Mouse (Mus musculus) hindbrain, embryonic 13.5 days (tissue): Measurements from ENCODE around the gene Cdh18. TPM values are rescaled to one million over a fixed set of nuclear protein-coding genes. Genes with fewer than 3 reads are reported as not detected.

Source experiments
- ATAC-seq: fragments of 200-750 bp; cut with Nextera tagmentation; 2 replicates; pipeline ENCODE4 v1.8.0; 2017; ENCODE audit warnings: moderate TSS enrichment; ENCODE audit not compliant: low FRiP score
- H3K27ac ChIP-seq: fragments of 300-500 bp; sonication (generic); 2 replicates; pipeline ENCODE4 v1.5.1; 2015; ENCODE audit warnings: inconsistent platforms, mild to moderate bottlenecking, moderate library complexity
- H3K27me3 ChIP-seq: fragments of 300-500 bp; sonication (generic); 2 replicates; pipeline ENCODE4 v1.6.1; 2015; ENCODE audit warnings: mild to moderate bottlenecking, inconsistent platforms
- H3K36me3 ChIP-seq: fragments of 300-500 bp; sonication (generic); 2 replicates; pipeline ENCODE4 v1.6.1; 2015; ENCODE audit warnings: mild to moderate bottlenecking, inconsistent platforms
- H3K4me1 ChIP-seq: fragments of 300-500 bp; sonication (generic); replicated peaks from 2 replicates; pipeline ENCODE4 v1.6.1; 2015; ENCODE audit warnings: inconsistent platforms
- H3K4me2 ChIP-seq: fragments of 300-500 bp; sonication (generic); 2 replicates; pipeline ENCODE4 v1.6.1; 2015; ENCODE audit warnings: inconsistent platforms, mild to moderate bottlenecking, moderate library complexity
- H3K4me3 ChIP-seq: fragments of 300-500 bp; sonication (generic); 2 replicates; pipeline ENCODE4 v1.5.1; 2015; ENCODE audit warnings: mild to moderate bottlenecking, inconsistent platforms
- H3K9ac ChIP-seq: fragments of 300-500 bp; sonication (generic); 2 replicates; pipeline ENCODE4 v1.6.1; 2015; ENCODE audit warnings: mild to moderate bottlenecking, inconsistent platforms
- H3K9me3 ChIP-seq: fragments of 300-500 bp; sonication (generic); 2 replicates; pipeline ENCODE4 v1.6.1; 2016; ENCODE audit warnings: inconsistent platforms
- WGBS: fragments of 180-500 bp; shearing (Covaris S2); methylation state at CpG from one replicate; pipeline ENCODE4 v1.1.7; 2015; 5-methylcytosine and 5-hydroxymethylcytosine counted together
- polyA plus RNA-seq: library from polyadenylated mRNA; unstranded; fragments of >200 nt; fragmentation: Nextera tagmentation; extraction: Ambion mirVana; gene quantifications from 2 replicates; pipeline ENCODE4 v1.2.1, GENCODE M21; 2015

Cdh18 gene
- polyA plus RNA-seq, 1 experiment from 2014 or later: 7.4 TPM

DNA sequence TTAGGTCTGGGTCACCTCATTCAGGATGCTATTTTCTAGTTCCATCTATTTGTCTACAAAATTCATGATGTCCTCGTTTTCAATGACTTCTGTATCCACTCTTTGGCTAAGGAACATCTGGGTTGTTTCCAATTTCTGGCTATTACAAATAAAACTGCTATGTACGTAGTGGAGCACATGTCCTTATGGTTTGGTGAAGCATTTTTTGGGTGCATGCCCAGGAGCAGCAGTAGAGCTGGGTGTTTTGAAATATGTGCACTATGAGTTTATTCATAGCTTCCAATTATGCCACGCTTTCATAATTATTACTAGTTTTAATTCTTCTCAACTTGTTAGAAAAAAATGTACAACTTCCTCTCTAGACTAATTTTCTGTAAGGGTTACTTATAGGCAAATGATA, 871.2 kb downstream of the Cdh18 start:
- no peak for ATAC-seq
- no peak overlapping the region for H3K4me3 ChIP-seq
- WGBS: 83% methylated on average over 3 of the region's 3 CpGs
- no peaks in the 10 kb centered on the region for H3K36me3 ChIP-seq
- no peaks in the 10 kb centered on the region for H3K9me3 ChIP-seq
- H3K27ac ChIP-seq: no peak overlapping the region
- H3K9ac ChIP-seq: no peak overlapping the region
- no peaks in the 10 kb centered on the region for H3K4me1 ChIP-seq
- H3K4me2 ChIP-seq: no peak overlapping the region
- no peaks in the 10 kb centered on the region for H3K27me3 ChIP-seq

DNA sequence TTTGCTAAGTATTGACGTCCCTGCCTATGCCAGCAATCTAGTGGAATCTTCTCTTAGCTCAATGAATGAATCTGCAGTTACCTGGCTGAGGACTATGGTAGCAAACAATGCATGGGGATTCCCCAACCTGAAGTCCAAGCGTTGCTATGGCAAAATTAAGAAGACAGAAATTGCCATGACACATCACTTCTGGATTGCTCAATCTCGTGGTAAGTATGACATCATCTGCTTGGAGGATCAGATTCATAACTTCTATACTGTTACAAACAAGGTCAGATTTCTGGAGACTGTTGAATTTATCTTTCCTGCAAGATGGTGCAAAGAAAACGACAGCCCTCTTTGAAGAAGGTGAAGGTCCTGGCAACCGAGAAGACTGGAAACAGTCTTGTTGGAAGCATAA, 881.2 kb downstream of the Cdh18 start:
- no peaks in the 10 kb centered on the region for H3K4me1 ChIP-seq
- no peak overlapping the region for H3K4me3 ChIP-seq
- no peaks in the 10 kb centered on the region for H3K27me3 ChIP-seq
- no peak overlapping the region for H3K9ac ChIP-seq
- no peak for ATAC-seq
- H3K36me3 ChIP-seq: no peaks in the 10 kb centered on the region
- 91% methylated on average over 5 of the region's 5 CpGs for WGBS
- H3K4me2 ChIP-seq: no peak overlapping the region
- H3K9me3 ChIP-seq: no peaks in the 10 kb centered on the region
- no peak overlapping the region for H3K27ac ChIP-seq

DNA sequence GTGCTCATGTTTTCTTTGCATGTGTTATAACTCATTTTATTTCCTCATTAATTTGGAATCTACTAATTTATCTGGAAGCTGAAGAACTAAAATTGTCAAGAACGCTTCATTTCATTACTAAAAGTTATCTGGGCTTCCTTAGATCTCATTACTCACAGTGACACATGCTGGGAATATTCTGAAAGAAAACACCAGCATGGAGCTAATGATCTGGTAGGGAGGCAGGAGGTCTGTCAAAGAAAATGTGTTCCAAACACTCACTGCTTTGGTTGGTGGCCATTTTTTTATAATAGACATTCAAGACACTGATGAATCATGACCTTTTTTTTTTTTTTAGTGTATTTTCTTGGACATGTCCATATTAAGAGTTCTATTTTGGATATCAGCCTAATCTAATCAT, 899.7 kb downstream of the Cdh18 start:
- no peaks in the 10 kb centered on the region for H3K36me3 ChIP-seq
- 66% methylated on average over 1 of the region's 1 CpGs for WGBS
- H3K9ac ChIP-seq: no peak overlapping the region
- no peaks in the 10 kb centered on the region for H3K27me3 ChIP-seq
- peaks cover 5% of the 10 kb centered on the region; the same call in 1 of the 2 replicates for H3K4me1 ChIP-seq
- no peak overlapping the region for H3K4me2 ChIP-seq
- no peak overlapping the region for H3K4me3 ChIP-seq
- no peaks in the 10 kb centered on the region for H3K9me3 ChIP-seq
- ATAC-seq: no peak
- no peak overlapping the region for H3K27ac ChIP-seq

DNA sequence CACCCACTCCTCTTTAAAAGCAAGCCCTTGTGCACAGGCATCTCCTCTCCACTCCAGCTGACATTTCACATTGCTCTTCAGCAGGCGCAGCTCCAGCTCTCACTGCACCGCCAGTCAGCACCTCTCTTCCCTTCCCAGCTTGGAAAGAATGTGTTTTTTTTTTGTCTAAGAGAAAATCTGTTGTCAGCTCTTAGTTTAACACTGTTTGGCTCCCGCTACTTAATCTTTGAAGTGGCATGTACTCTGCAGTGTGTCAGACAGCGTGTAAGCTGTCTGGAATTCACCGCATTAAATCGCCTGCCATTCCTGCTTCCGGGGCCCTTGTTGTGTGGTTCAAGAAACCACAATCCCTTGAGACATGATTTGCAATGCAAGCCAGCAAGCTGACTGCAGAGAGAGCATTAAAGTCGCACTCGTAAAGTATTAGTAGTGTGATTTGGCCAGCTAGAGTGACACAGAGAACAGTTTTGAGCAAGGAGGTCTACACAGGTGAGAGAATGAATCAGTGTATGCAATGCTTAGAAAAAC, 903.3 kb downstream of the Cdh18 start:
- Histone ChIP-seq H3K36me3 (no peaks in the 10 kb centered on the region), H3K9ac (no peak overlapping the region), H3K4me3 (no peak overlapping the region), H3K4me2 (peak overlapping the region; percentile 29), H3K27me3 (no peaks in the 10 kb centered on the region), H3K27ac (peak overlapping the region; percentile 64), H3K4me1 (peaks cover 5% of the 10 kb centered on the region; the same call in 1 of the 2 replicates), H3K9me3 (no peaks in the 10 kb centered on the region)
- WGBS: 34% methylated on average over 9 of the region's 9 CpGs
- peak; percentile 57; the same call in 1 of the 2 replicates for ATAC-seq

DNA sequence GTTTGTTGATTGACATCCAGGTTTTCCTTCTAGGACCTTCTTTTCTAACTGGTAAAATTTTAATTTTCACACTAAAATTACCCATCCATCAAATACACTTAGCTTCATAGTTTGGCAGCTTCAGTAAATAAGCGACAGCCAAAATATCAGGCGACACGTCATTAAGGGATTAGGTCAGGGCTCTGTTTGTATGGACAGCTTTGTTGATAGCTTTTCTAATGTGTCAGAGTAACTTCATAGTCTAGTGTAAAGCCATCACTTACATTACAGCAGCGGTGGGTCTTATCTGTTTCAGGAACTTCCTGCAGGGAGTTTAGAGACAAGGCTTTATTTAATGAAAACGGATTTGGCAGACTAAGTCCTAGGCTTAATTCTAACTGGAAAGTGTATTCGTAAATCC, 904.5 kb downstream of the Cdh18 start:
- ATAC-seq: no peak
- Histone ChIP-seq H3K36me3 (no peaks in the 10 kb centered on the region), H3K9ac (no peak overlapping the region), H3K27me3 (no peaks in the 10 kb centered on the region), H3K4me3 (no peak overlapping the region), H3K27ac (no peak overlapping the region), H3K4me1 (peaks cover 5% of the 10 kb centered on the region; the same call in 1 of the 2 replicates), H3K9me3 (no peaks in the 10 kb centered on the region), H3K4me2 (no peak overlapping the region)
- WGBS: 86% methylated on average over 6 of the region's 6 CpGs

DNA sequence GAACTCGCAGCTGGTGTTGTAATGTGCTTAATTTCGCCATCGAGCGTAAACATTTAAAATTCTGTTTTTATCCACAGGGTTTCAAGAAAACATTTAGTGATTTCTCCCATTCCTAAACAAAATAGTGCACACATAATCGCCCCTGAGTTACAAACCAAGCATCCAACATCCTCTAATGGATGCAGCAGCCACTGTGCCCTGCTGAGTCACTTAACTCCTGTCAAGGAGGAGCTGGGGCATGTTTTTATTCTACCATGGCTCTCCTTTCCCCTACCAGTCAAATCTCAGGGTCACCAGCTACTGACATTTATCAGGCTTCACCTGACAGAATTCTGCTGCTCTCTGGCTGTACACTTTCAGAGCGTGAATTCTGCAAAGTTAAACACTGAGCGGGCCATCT, 906.5 kb downstream of the Cdh18 start:
- no peaks in the 10 kb centered on the region for H3K36me3 ChIP-seq
- ATAC-seq: 0 out of 2 replicates have a peak, but pooled peaks have one; percentile 52
- H3K9me3 ChIP-seq: no peaks in the 10 kb centered on the region
- H3K4me2 ChIP-seq: no peak overlapping the region
- no peak overlapping the region for H3K4me3 ChIP-seq
- H3K27ac ChIP-seq: no peak overlapping the region
- H3K4me1 ChIP-seq: peaks cover 5% of the 10 kb centered on the region; the same call in 1 of the 2 replicates
- WGBS: 78% methylated on average over 7 of the region's 7 CpGs
- H3K9ac ChIP-seq: no peak overlapping the region
- H3K27me3 ChIP-seq: no peaks in the 10 kb centered on the region

DNA sequence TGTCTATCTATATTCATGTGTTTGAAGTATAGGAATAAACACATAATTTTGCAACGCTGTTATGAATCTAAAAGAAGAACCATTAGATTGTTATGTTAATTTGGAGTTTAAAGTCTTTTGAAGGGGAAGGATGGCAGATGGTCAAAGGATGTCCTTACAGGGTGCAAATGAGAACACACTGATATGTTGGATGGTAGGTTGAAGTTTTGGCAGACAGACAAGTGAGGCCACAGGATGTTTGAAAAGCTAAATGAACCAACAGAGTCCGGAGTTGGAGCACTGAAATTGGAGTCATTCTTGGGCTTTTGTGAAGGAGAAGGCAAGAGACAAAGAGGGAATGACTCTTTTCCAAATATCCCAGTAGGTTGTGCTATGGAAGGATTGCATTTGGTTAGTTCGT, 908.6 kb downstream of the Cdh18 start:
- 59% methylated on average over 3 of the region's 3 CpGs for WGBS
- Histone ChIP-seq H3K9me3 (no peaks in the 10 kb centered on the region), H3K4me3 (no peak overlapping the region), H3K27me3 (no peaks in the 10 kb centered on the region), H3K4me1 (peaks cover under 1% of the 10 kb centered on the region; the same call in 1 of the 2 replicates), H3K9ac (no peak overlapping the region), H3K36me3 (no peaks in the 10 kb centered on the region), H3K27ac (no peak overlapping the region), H3K4me2 (no peak overlapping the region)
- ATAC-seq: no peak

DNA sequence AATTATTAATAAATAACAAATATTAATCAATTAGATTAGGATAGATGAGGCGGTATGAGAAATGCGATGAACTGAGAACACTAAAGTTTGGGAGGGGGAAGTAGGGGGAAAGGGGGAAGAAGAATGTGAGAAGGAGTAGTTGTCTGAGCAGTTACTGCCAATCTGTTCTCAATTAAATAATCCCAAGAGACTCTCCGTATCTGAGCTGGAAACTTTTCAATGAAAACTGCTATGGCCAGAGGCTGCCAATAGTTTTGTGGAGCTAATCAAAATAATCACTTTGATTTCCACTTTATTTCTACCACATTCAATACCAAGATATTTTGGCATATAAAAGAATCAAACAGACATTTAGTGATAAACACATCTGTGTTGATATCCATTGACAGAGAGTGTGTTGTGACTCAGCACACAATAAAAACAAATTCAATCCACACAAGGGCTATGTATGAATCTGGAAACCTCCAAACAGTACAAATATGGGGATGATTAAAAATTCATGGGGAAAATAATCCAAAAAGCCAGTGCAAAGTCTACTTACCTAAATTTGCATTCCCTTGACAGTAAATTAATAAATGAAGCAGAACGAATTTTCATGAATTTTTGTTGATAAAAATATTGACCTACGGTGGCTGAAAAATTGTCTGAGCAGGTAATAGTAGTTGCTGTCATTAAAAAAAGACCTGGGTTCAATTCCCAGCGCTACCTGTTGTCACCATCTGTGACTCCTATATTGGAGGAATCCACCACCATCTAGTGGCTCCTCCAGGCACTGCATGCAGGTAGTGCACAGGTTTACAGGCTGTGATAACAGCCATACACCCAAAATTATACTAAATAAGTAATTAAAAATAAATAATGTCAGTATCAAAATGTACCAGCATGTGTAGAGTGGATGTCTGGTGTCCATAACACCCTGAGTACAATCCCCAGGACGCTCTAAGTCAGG, 922.0 kb downstream of the Cdh18 start:
- 0 out of 2 replicates have a peak, but pooled peaks cover 4% of the 10 kb centered on the region for H3K9me3 ChIP-seq
- no peak overlapping the region for H3K4me3 ChIP-seq
- H3K27ac ChIP-seq: no peak overlapping the region
- no peaks in the 10 kb centered on the region for H3K4me1 ChIP-seq
- no peak overlapping the region for H3K4me2 ChIP-seq
- no peaks in the 10 kb centered on the region for H3K27me3 ChIP-seq
- no peak overlapping the region for H3K9ac ChIP-seq
- 79% methylated on average over 7 of the region's 7 CpGs for WGBS
- ATAC-seq: no peak
- no peaks in the 10 kb centered on the region for H3K36me3 ChIP-seq

DNA sequence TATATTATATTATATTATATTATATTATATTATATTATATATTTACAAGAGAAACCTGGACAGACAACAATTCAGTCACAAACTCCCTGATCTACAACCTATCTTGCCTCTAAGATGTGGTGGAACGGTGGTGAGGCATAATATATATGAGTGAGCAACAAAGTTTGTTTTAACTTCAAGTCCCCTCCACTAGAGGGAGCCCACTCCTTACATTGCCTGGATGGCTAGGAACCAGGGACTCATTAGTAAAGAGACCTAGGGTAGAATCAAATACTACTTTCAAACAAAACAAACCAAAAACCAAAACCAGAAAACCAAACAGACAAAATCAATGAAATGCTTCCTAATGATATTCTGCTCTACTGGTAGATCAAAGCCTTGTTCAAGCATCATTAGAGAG, 937.5 kb downstream of the Cdh18 start:
- no peak for ATAC-seq
- H3K4me1 ChIP-seq: no peaks in the 10 kb centered on the region
- H3K4me3 ChIP-seq: no peak overlapping the region
- no peak overlapping the region for H3K4me2 ChIP-seq
- no peak overlapping the region for H3K9ac ChIP-seq
- H3K27me3 ChIP-seq: no peaks in the 10 kb centered on the region
- WGBS: 63% methylated on average over 1 of the region's 1 CpGs
- no peak overlapping the region for H3K27ac ChIP-seq
- no peaks in the 10 kb centered on the region for H3K36me3 ChIP-seq
- no peaks in the 10 kb centered on the region for H3K9me3 ChIP-seq

DNA sequence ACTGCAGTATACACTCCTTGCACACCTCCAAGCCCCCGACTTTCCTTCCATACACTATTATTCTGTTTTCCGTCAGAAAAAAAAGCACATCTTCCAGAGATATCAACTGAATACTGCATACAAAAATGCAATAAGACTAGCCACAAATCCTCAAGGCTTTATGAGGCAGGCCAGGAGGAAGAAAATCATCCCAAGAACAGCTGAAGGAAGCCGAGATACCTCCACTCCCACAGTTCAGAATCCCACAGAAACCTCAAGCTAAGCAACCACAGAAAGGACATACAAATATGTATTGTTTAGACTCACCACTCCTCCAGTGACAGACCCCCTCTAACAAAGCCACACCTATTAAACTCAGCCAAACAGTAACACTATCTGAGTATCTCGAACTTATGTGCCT, 957.7 kb downstream of the Cdh18 start:
- Histone ChIP-seq H3K27me3 (no peaks in the 10 kb centered on the region), H3K36me3 (no peaks in the 10 kb centered on the region), H3K27ac (no peak overlapping the region), H3K4me1 (no peaks in the 10 kb centered on the region), H3K9me3 (no peaks in the 10 kb centered on the region), H3K9ac (no peak overlapping the region), H3K4me2 (no peak overlapping the region), H3K4me3 (no peak overlapping the region)
- ATAC-seq: no peak
- WGBS: 81% methylated on average over 4 of the region's 4 CpGs

DNA sequence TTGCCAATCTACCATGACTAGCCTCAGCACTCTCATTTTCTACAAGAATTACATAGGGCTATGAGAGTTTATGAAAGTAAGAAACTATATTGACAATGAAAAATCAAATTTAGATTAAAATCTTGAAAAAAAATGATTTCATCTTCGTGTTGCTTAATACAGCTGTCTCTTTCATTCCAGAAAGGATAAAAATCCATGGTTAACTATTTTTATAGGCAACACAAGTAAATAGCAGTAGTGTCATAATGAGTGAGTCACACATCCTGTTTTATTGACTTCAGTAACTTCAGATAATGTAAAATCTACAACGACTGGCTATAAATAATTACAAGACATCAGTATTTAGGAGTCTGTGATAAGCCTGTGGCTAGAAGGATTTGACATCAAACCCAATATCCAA, 960.9 kb downstream of the Cdh18 start:
- H3K9me3 ChIP-seq: no peaks in the 10 kb centered on the region
- no peaks in the 10 kb centered on the region for H3K4me1 ChIP-seq
- H3K36me3 ChIP-seq: no peaks in the 10 kb centered on the region
- no peak overlapping the region for H3K4me2 ChIP-seq
- no peak overlapping the region for H3K4me3 ChIP-seq
- ATAC-seq: no peak
- no peaks in the 10 kb centered on the region for H3K27me3 ChIP-seq
- 60% methylated on average over 2 of the region's 2 CpGs for WGBS
- H3K27ac ChIP-seq: no peak overlapping the region
- no peak overlapping the region for H3K9ac ChIP-seq

DNA sequence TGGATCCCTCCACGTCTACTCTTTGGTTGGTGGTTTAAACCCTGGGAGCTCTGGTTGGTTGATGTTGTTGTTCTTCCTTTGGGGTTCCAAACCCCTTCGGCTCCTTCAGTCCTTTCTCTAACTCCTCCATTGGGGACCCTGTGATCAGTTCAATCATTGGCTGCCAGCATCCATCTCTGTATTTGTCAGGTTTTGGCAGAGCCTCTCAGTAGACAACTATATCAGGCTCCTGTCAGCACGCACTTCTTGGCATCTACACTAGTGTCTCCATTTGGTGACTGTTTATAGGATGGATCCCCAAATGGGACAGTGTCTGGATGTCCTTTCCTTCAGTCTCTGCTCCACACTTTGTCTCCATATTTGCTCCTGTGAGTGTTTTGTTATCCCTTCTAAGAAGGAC, 967.0 kb downstream of the Cdh18 start:
- ATAC-seq: no peak
- no peak overlapping the region for H3K27ac ChIP-seq
- no peaks in the 10 kb centered on the region for H3K36me3 ChIP-seq
- WGBS: 90% methylated on average over 3 of the region's 3 CpGs
- no peak overlapping the region for H3K4me2 ChIP-seq
- H3K9me3 ChIP-seq: no peaks in the 10 kb centered on the region
- H3K9ac ChIP-seq: no peak overlapping the region
- H3K4me3 ChIP-seq: no peak overlapping the region
- no peaks in the 10 kb centered on the region for H3K27me3 ChIP-seq
- H3K4me1 ChIP-seq: no peaks in the 10 kb centered on the region

DNA sequence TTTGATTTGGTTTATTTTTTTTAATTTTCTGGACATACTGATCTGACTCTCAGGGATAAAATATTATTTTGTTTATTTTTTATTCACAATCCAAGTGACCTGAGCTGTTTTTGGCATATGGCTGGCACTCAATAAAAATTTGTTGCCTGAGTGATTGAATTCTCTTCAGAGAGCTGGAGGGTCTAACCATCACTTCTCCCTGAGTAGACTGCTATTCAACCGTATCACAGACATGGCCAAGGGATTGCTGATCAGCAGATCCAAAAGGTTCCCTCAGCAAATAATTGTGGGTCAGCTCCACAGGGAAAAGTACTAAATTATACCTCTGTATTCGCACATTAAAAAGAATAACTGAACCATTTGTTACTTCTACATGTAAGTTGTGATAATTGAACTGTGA, 969.3 kb downstream of the Cdh18 start:
- no peaks in the 10 kb centered on the region for H3K36me3 ChIP-seq
- H3K27ac ChIP-seq: no peak overlapping the region
- H3K27me3 ChIP-seq: no peaks in the 10 kb centered on the region
- 74% methylated on average over 2 of the region's 2 CpGs for WGBS
- ATAC-seq: no peak
- H3K4me1 ChIP-seq: no peaks in the 10 kb centered on the region
- no peaks in the 10 kb centered on the region for H3K9me3 ChIP-seq
- H3K4me3 ChIP-seq: no peak overlapping the region
- no peak overlapping the region for H3K9ac ChIP-seq
- no peak overlapping the region for H3K4me2 ChIP-seq
